Mouse (Mus musculus) liver, embryonic 14.5 days (tissue): ENCODE results near the gene Trem3.

Source experiments
- CTCF ChIP-seq: IDR thresholded peaks from 2 replicates; pipeline ENCODE4 v1.5.1; 2016; ENCODE audit warnings: antibody characterized with exemption, low read depth, control low read depth
- EP300 ChIP-seq: IDR thresholded peaks from 2 replicates; pipeline ENCODE4 v1.6.1; 2016; ENCODE audit warnings: antibody characterized with exemption, low read depth

DNA sequence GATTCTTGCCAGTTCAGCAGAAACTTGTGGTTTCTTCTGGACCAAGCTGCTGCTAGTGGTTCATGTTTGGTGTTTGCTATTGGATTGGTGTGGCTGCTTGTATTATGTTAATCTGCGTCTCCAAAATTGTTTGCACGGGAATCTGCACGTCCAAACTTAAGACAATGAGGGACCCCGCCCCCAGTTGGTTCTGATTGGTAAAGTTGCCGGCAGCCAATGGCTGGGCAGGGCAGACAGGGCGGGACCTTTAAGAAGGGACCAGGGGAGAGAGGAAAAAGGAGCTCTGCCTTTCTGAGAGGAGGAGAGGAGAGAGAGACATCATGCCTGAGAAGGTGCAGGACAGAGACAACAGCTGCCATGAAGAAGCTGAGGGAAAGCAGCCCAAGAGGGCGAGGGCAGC is 28.2 kb downstream of the Trem3 start:
- TF ChIP-seq CTCF (no peak), EP300 (no peak)
